Comparison of ENCODE assay signal across 8 mouse cellular contexts in genomic region chr14:31831370-31831712, GRCm38 (mm10). TPM values are rescaled to one million over a fixed set of nuclear protein-coding genes. Genes with fewer than 3 reads are reported as not detected.
DNase-seq lines count a peak whose midpoint lies in the region; ATAC-seq and TF ChIP-seq lines count a peak whose summit lies in the region.

No protein-coding gene starts in this region.

- DNase-seq in kidney, adult 2 months = no peak
- no peak for DNase-seq in kidney, postnatal 25 days
- peak; percentile 14 to 24 for DNase-seq in cerebellum, postnatal 36 days
- peak; percentile 78 for DNase-seq in layer of hippocampus, adult 9-11 months
- peak; percentile 18 for DNase-seq in liver, postnatal 0 days
- DNase-seq in right cerebral cortex, postnatal 10 days (ENCODE audit: low spot score in 2 of 2) = peak; percentile 66 to 74

- no peak for ATAC-seq in heart, embryonic 14.5 days (ENCODE audit: insufficient number of reproducible peaks, insufficient read depth, low FRiP score, low read depth)
- ATAC-seq in liver, postnatal 0 days = no peak
- ATAC-seq in granulocyte monocyte progenitor cell, adult 5-6 weeks (replicated peaks; ENCODE audit: poor library complexity, severe bottlenecking) = no peak

- no peak for TF ChIP-seq EP300 in liver, postnatal 0 days (IDR thresholded peaks at IDR 0.05; ENCODE audit: low read depth)

- no peak for TF ChIP-seq CTCF in kidney, adult 2 months (conservative IDR thresholded peaks at IDR 0.05; ENCODE audit: insufficient read depth, insufficient read length, low read depth, low read length)
- no peak for TF ChIP-seq CTCF in liver, postnatal 0 days (IDR thresholded peaks at IDR 0.05; ENCODE audit: low read depth)

- H3K27ac ChIP-seq in kidney, adult 2 months (ENCODE audit: insufficient read depth, low read depth, low read length) = no peak overlapping the region; the same call in 1 of the 2 replicates
- H3K27ac ChIP-seq in heart, embryonic 14.5 days (replicated peaks in 1 of 2; ENCODE audit: control insufficient read depth in 1 of 2, insufficient read depth in 1 of 2, low read depth in 2 of 2, low read length in 2 of 2) = peak overlapping the region in 1 of 2 experiments; percentile 67; a peak in 1 of 4 replicates
- H3K27ac ChIP-seq in liver, postnatal 0 days (ENCODE audit: low read depth) = peak overlapping the region; percentile 72

- 0 out of 2 replicates have a peak overlapping the region, but pooled peaks have one; percentile 66 for H3K4me3 ChIP-seq in kidney, adult 2 months (ENCODE audit: insufficient read depth, low read depth, low read length)
- H3K4me3 ChIP-seq in heart, embryonic 14.5 days (ENCODE audit: control insufficient read depth in 1 of 2, insufficient read depth in 1 of 2, low read depth in 1 of 2, low read length in 2 of 2) = peak overlapping the region; percentile 75 to 95
- peak overlapping the region; percentile 89 for H3K4me3 ChIP-seq in liver, postnatal 0 days (ENCODE audit: low read depth, low read length)

- no peak for TF ChIP-seq POLR2A in kidney, adult 2 months (IDR thresholded peaks at IDR 0.05; ENCODE audit: low read depth, low read length)

- H3K4me2 ChIP-seq in heart, embryonic 14.5 days (ENCODE audit: low read length) = peak overlapping the region; percentile 90
- peak overlapping the region; percentile 91 for H3K4me2 ChIP-seq in liver, postnatal 0 days (ENCODE audit: low read depth, low read length)

- peak overlapping the region; percentile 82 for H3K9ac ChIP-seq in heart, embryonic 14.5 days (ENCODE audit: low read length)
- peak overlapping the region; percentile 52 for H3K9ac ChIP-seq in liver, postnatal 0 days (replicated peaks)

- no peaks in the 10 kb centered on the region; the same call in 1 of the 2 replicates for H3K4me1 ChIP-seq in kidney, adult 2 months (ENCODE audit: control insufficient read depth, insufficient read depth, low read length)
- peaks cover 2 to 15% of the 10 kb centered on the region in 2 experiments; a peak in 2 of 4 replicates for H3K4me1 ChIP-seq in heart, embryonic 14.5 days (ENCODE audit: control insufficient read depth in 2 of 2, insufficient read depth in 2 of 2, low read length in 2 of 2)
- peaks cover 8% of the 10 kb centered on the region for H3K4me1 ChIP-seq in liver, postnatal 0 days (ENCODE audit: insufficient read depth)

- no peaks in the 10 kb centered on the region for H3K27me3 ChIP-seq in kidney, adult 2 months (replicated peaks; ENCODE audit: control insufficient read depth, insufficient read depth, low read length)
- H3K27me3 ChIP-seq in heart, embryonic 14.5 days (ENCODE audit: control insufficient read depth, insufficient read depth, low read length) = no peaks in the 10 kb centered on the region
- no peaks in the 10 kb centered on the region for H3K27me3 ChIP-seq in liver, postnatal 0 days (ENCODE audit: insufficient read depth, low read length)

- no peaks in the 10 kb centered on the region for H3K36me3 ChIP-seq in kidney, adult 2 months (ENCODE audit: control insufficient read depth, insufficient read depth, low read length)
- no peaks in the 10 kb centered on the region for H3K36me3 ChIP-seq in heart, embryonic 14.5 days (ENCODE audit: control insufficient read depth, insufficient read depth, low read length)
- no peaks in the 10 kb centered on the region for H3K36me3 ChIP-seq in liver, postnatal 0 days (replicated peaks; ENCODE audit: insufficient read depth, low read length)

- 0 out of 2 replicates have a peak, but pooled peaks cover 2% of the 10 kb centered on the region for H3K9me3 ChIP-seq in heart, embryonic 14.5 days (ENCODE audit: control insufficient read depth, low read length)
- no peaks in the 10 kb centered on the region for H3K9me3 ChIP-seq in liver, postnatal 0 days (ENCODE audit: low read length)

- WGBS in kidney, adult 2 months = 3% methylated on average over 7 of the region's 7 CpGs
- 12% methylated on average over 7 of the region's 7 CpGs for WGBS in heart, embryonic 14.5 days
- 6% methylated on average over 7 of the region's 7 CpGs for WGBS in liver, postnatal 0 days (ENCODE audit: insufficient replicate concordance)

RNA-seq across cellular contexts. Expression of gene Ankrd28, which starts 0.9 kb away (rescaled TPM):
- polyA plus RNA-seq in kidney, adult 2 months (2012; rRNA removed) = 7.0 and 7.5 TPM in 2 replicates
- polyA plus RNA-seq in heart, embryonic 14.5 days (2014; fragmentation: Nextera tagmentation; extraction: Ambion mirVana) = 8.0 and 8.9 TPM in 2 replicates
- 3.2 TPM in 2 replicates for polyA plus RNA-seq in liver, postnatal 0 days (2015; fragmentation: Nextera tagmentation; extraction: Ambion mirVana)
- total RNA-seq in granulocyte monocyte progenitor cell, adult 5-6 weeks (2014; fragmentation: Nextera tagmentation) = 109 and 153 TPM in 2 replicates
- total RNA-seq in granulocyte monocyte progenitor cell, adult 5-6 weeks (2017) = 197 and 261 TPM in 2 replicates

Comparison
In these comparisons a context has a peak if more than half of its experiments do, and no peak if none do; other contexts are left out.
1. DNase-seq: peak in cerebellum, postnatal 36 days (2 of 2), layer of hippocampus, adult 9-11 months (single experiment), liver, postnatal 0 days (single experiment) and right cerebral cortex, postnatal 10 days (2 of 2); none in kidney, adult 2 months (single experiment) and kidney, postnatal 25 days (0 of 2).
2. Peak in every context shown above with its lines, with median percentiles within 50 percentile points of each other: H3K4me3 ChIP-seq.